8 mouse cellular contexts compared by ENCODE assay signal in genomic region chr10:94609309-94609777, GRCm38 (mm10).
DNase-seq lines count a peak whose midpoint lies in the region; ATAC-seq lines count a peak whose summit lies in the region.

No protein-coding gene starts in this region.

- H3K9me3 ChIP-seq in hindbrain, embryonic 15.5 days, result no peaks in the 10 kb centered on the region

- DNase-seq in WW6 (ENCODE audit: low read depth, low spot score), result peak; percentile 52
- peak; percentile 73 to 82 for DNase-seq in cerebellum, postnatal 25 days
- DNase-seq in frontal cortex, postnatal 36 days (ENCODE audit: low spot score in 2 of 2), result peak; percentile 69 to 91
- DNase-seq in layer of hippocampus, postnatal 25 days (ENCODE audit: extremely low spot score in 1 of 2, low spot score in 1 of 2), result peak; percentile 57 to 77
- peak; percentile 81 for DNase-seq in lung, postnatal 14 days
- peak; percentile 67 for DNase-seq in retina, postnatal 7 days (ENCODE audit: low read depth, low spot score)
- DNase-seq in yolk sac, embryonic 10.5 days (ENCODE audit: low spot score), result peak; percentile 42

- H3K4me2 ChIP-seq in hindbrain, embryonic 15.5 days, result no peak overlapping the region

- 59% methylated on average over 5 of the region's 5 CpGs for WGBS in hindbrain, embryonic 15.5 days

- 0 out of 2 replicates have a peak, but pooled peaks cover 2% of the 10 kb centered on the region for H3K27me3 ChIP-seq in hindbrain, embryonic 15.5 days

- H3K4me1 ChIP-seq in hindbrain, embryonic 15.5 days (replicated peaks), result peaks cover 16% of the 10 kb centered on the region

- ATAC-seq in hindbrain, embryonic 15.5 days (ENCODE audit: low FRiP score, low read depth), result 0 out of 2 replicates have a peak, but pooled peaks have one; percentile 54

- no peak overlapping the region for H3K9ac ChIP-seq in hindbrain, embryonic 15.5 days

- H3K4me3 ChIP-seq in hindbrain, embryonic 15.5 days, result no peak overlapping the region

- no peak overlapping the region for H3K27ac ChIP-seq in hindbrain, embryonic 15.5 days (replicated peaks)

- no peaks in the 10 kb centered on the region for H3K36me3 ChIP-seq in hindbrain, embryonic 15.5 days
